ENCODE assay signal across 7 mouse cellular contexts in the genomic region with DNA sequence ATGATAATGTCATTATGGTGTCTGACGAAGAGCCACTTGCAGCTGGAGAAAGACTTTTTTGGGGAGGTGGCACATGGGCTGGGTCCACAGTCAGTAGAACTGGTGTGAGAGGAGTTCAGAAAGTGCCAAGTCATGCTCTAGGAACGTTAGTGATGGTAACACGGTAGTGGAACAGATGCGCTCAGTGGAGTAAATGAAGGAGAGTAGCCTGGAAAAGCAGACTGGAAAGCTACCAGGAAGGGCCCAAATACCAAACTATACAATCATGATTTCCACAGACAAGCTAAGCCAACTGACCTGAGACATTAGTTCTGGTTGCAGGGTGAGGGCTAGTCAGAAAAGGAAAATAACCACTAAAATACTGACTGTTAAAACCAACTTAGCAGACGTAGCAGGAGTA. TPM values are rescaled to one million over a fixed set of nuclear protein-coding genes. Genes with fewer than 3 reads are reported as not detected.
DNase-seq lines count a peak whose midpoint lies in the region; ATAC-seq lines count a peak whose summit lies in the region.

No protein-coding gene starts in this region.

- H3K27me3 ChIP-seq in hindbrain, embryonic 14.5 days (ENCODE audit: control insufficient read depth, insufficient read depth, low read length), result peaks cover 16% of the 10 kb centered on the region
- H3K27me3 ChIP-seq in midbrain, embryonic 12.5 days, result peaks cover 23% of the 10 kb centered on the region

- ATAC-seq in hindbrain, embryonic 14.5 days (ENCODE audit: low FRiP score), result no peak
- ATAC-seq in midbrain, embryonic 12.5 days (ENCODE audit: low FRiP score, low read depth), result no peak

- H3K9me3 ChIP-seq in hindbrain, embryonic 14.5 days (ENCODE audit: control insufficient read depth, low read length), result no peaks in the 10 kb centered on the region
- no peaks in the 10 kb centered on the region for H3K9me3 ChIP-seq in midbrain, embryonic 12.5 days

- H3K36me3 ChIP-seq in hindbrain, embryonic 14.5 days (replicated peaks; ENCODE audit: control insufficient read depth, insufficient read depth), result peaks cover 18% of the 10 kb centered on the region
- peaks cover 13% of the 10 kb centered on the region for H3K36me3 ChIP-seq in midbrain, embryonic 12.5 days

- H3K27ac ChIP-seq in hindbrain, embryonic 14.5 days, result no peak overlapping the region
- H3K27ac ChIP-seq in midbrain, embryonic 12.5 days (replicated peaks), result no peak overlapping the region

- peak overlapping the region; percentile 75 for H3K4me2 ChIP-seq in hindbrain, embryonic 14.5 days (replicated peaks)
- peak overlapping the region; percentile 68 for H3K4me2 ChIP-seq in midbrain, embryonic 12.5 days (replicated peaks)

- 44% methylated on average over 5 of the region's 5 CpGs for WGBS in hindbrain, embryonic 14.5 days
- WGBS in midbrain, embryonic 12.5 days, result 49% methylated on average over 5 of the region's 5 CpGs

- H3K4me3 ChIP-seq in hindbrain, embryonic 14.5 days (replicated peaks; ENCODE audit: low read length), result peak overlapping the region; percentile 73
- peak overlapping the region; percentile 81 for H3K4me3 ChIP-seq in midbrain, embryonic 12.5 days

- DNase-seq in thymus, postnatal 0 days (ENCODE audit: low spot score), result peak; percentile 25
- DNase-seq in thymus, postnatal 10 days (ENCODE audit: low spot score in 2 of 2), result no peak
- peak; percentile 19 for DNase-seq in embryo, embryonic 11 days
- no peak for DNase-seq in hindbrain, embryonic 14.5 days (ENCODE audit: low spot score)
- DNase-seq in adrenal gland, postnatal 25 days, result no peak
- DNase-seq in cerebellum, adult 11-12 months, result no peak

- H3K9ac ChIP-seq in hindbrain, embryonic 14.5 days, result peak overlapping the region; percentile 85
- peak overlapping the region; percentile 52 for H3K9ac ChIP-seq in midbrain, embryonic 12.5 days (replicated peaks)

- H3K4me1 ChIP-seq in hindbrain, embryonic 14.5 days (replicated peaks; ENCODE audit: control insufficient read depth, insufficient read depth, low read length), result peaks cover 33% of the 10 kb centered on the region
- H3K4me1 ChIP-seq in midbrain, embryonic 12.5 days, result peaks cover 31% of the 10 kb centered on the region

RNA-seq across cellular contexts. Expression of gene Cutal, which starts 4.5 kb away (rescaled TPM):
- polyA plus RNA-seq in thymus, postnatal 0 days (2015; fragmentation: Nextera tagmentation; extraction: Ambion mirVana), result 0.30 and 0.62 TPM in 2 replicates
- 0.21 and 0.37 TPM in 2 replicates for polyA plus RNA-seq in hindbrain, embryonic 14.5 days (2014; fragmentation: Nextera tagmentation; extraction: Ambion mirVana)
- 0.28 TPM in 1 of 2 replicates, not detected in the other for polyA plus RNA-seq in midbrain, embryonic 12.5 days (2016; fragmentation: Nextera tagmentation; extraction: Ambion mirVana)
- total RNA-seq in adrenal gland, postnatal 25 days (2021), result 0.43 and 0.49 TPM in 2 replicates

RNA-seq across cellular contexts. Expression of gene Psmd5, which starts 5.1 kb away (rescaled TPM):
- 81.1 and 85.3 TPM in 2 replicates for polyA plus RNA-seq in thymus, postnatal 0 days (2015; fragmentation: Nextera tagmentation; extraction: Ambion mirVana)
- 107 and 114 TPM in 2 replicates for polyA plus RNA-seq in hindbrain, embryonic 14.5 days (2014; fragmentation: Nextera tagmentation; extraction: Ambion mirVana)
- 106 and 107 TPM in 2 replicates for polyA plus RNA-seq in midbrain, embryonic 12.5 days (2016; fragmentation: Nextera tagmentation; extraction: Ambion mirVana)
- total RNA-seq in adrenal gland, postnatal 25 days (2021), result 41.8 and 43.7 TPM in 2 replicates

RNA-seq across cellular contexts. Expression of gene Gm34653, which starts 36.9 kb away (rescaled TPM):
- polyA plus RNA-seq in thymus, postnatal 0 days (2015; fragmentation: Nextera tagmentation; extraction: Ambion mirVana), result 0.08 TPM in 1 of 2 replicates, not detected in the other
- polyA plus RNA-seq in hindbrain, embryonic 14.5 days (2014; fragmentation: Nextera tagmentation; extraction: Ambion mirVana), result not detected in 2 replicates
- polyA plus RNA-seq in midbrain, embryonic 12.5 days (2016; fragmentation: Nextera tagmentation; extraction: Ambion mirVana), result 0.10 TPM in 1 of 2 replicates, not detected in the other
- not detected in 2 replicates for total RNA-seq in adrenal gland, postnatal 25 days (2021)

RNA-seq across cellular contexts. Expression of gene Fbxw2, which starts 43.6 kb away (rescaled TPM):
- polyA plus RNA-seq in thymus, postnatal 0 days (2015; fragmentation: Nextera tagmentation; extraction: Ambion mirVana), result 86.1 and 106 TPM in 2 replicates
- 73.8 and 83.7 TPM in 2 replicates for polyA plus RNA-seq in hindbrain, embryonic 14.5 days (2014; fragmentation: Nextera tagmentation; extraction: Ambion mirVana)
- 81.6 and 85.0 TPM in 2 replicates for polyA plus RNA-seq in midbrain, embryonic 12.5 days (2016; fragmentation: Nextera tagmentation; extraction: Ambion mirVana)
- total RNA-seq in adrenal gland, postnatal 25 days (2021), result 60.6 and 69.1 TPM in 2 replicates

RNA-seq across cellular contexts. Expression of gene Phf19, which starts 44.1 kb away (rescaled TPM):
- 10.7 TPM in 2 replicates for polyA plus RNA-seq in thymus, postnatal 0 days (2015; fragmentation: Nextera tagmentation; extraction: Ambion mirVana)
- 1.8 and 4.1 TPM in 2 replicates for polyA plus RNA-seq in hindbrain, embryonic 14.5 days (2014; fragmentation: Nextera tagmentation; extraction: Ambion mirVana)
- polyA plus RNA-seq in midbrain, embryonic 12.5 days (2016; fragmentation: Nextera tagmentation; extraction: Ambion mirVana), result 2.7 and 4.1 TPM in 2 replicates
- total RNA-seq in adrenal gland, postnatal 25 days (2021), result 5.1 and 6.5 TPM in 2 replicates

Comparison
In these comparisons a context has a peak if more than half of its experiments do, and no peak if none do; other contexts are left out.
1. DNase-seq: peak in thymus, postnatal 0 days (single experiment) and embryo, embryonic 11 days (single experiment); none in thymus, postnatal 10 days (0 of 2), hindbrain, embryonic 14.5 days (single experiment), adrenal gland, postnatal 25 days (single experiment) and cerebellum, adult 11-12 months (single experiment).